Mouse (Mus musculus): ENCODE measurements at regions not wholly inside any gene's neighbourhood (a gene's known extent, or its start where the extent isn't known, plus 50 kb on each side); places are given as distances from the start of the nearest gene placed in this dataset.
A peak's percentile ranks its signal among the peaks of the same experiment; 100 is the strongest.
"Not testable (repeated sequence)": the region's sequence is repeated elsewhere in the genome, so short reads cannot be mapped to it uniquely, and the experiment has no call there.

DNA sequence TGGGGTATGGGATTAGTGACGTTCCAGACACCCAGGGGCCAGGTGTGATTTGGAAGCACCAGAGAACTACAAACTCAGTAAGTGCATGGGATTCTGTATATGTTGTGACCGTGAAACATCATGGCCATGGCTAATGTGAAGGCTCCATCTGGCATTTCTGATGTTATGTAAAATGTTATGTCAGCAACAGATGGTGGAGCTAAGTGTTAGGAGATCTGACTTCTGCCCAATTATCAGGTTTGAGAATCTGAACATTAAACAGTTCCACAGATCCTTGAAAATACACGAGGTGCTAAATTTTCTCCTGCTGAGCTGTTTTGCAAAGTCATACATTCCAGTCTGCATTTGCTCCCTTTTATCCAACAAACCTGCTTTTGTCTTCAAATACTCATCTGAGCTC is 223.6 kb upstream of the Egfl6 start:
- DNase-seq: no peak

DNA sequence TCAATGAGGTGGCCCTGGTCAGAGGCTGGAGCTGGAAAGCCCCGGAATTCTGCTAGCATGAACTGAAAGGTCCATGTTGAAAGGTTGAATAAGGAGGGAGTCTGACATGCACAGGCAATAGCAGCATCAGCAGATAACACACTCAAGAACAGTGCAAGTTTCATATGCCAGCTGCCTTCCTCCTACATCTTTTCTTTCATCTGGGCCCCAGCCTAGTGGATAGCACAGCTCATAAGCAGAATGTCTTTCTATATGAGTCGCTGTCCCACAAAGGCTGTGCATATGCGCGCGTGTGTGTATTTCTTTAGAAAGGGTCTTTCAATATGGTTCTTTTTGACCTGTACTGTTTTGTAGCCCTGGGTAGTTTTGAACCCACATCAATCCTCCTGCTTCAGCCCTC is 222.7 kb upstream of the Egfl6 start:
- no peak for DNase-seq

DNA sequence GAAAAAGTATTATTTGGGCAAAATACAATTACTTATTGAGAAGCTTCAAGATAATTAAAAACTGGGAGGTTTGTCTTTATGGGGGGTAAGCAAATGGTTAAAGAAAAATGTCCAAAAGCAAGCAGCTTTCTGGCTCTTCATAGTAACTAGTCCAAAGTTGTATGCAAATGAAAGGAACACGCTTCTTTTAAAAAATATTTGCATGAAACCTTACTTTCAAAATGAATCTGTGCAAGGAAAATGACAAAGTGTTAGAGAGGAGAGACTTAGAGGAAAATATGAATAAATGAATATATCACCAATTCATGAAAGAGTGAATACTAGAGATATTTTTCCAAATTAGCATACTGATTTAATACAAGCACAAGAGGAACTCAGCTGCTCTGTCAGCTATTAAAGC is 220.4 kb upstream of the Egfl6 start:
- no peak for DNase-seq

DNA sequence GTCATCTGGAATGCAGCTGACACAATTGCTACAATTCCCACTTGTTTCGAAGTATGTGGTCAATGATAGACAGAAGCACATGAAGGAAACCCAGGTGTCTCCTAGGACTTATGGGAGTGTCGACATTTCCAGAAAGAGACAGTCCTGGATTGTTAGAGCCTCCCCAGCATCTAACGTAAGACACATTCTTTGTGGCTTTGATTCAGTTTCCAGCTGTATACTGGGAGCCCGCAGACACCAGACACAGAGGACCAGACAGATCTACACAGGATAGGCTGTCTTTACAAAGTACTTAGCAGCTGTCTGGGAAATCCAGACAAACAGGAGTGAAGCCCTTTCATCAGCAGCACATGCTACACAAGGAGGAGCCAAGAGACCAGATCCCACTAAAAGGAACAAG is 220.0 kb upstream of the Egfl6 start:
- DNase-seq: peak; percentile 7

DNA sequence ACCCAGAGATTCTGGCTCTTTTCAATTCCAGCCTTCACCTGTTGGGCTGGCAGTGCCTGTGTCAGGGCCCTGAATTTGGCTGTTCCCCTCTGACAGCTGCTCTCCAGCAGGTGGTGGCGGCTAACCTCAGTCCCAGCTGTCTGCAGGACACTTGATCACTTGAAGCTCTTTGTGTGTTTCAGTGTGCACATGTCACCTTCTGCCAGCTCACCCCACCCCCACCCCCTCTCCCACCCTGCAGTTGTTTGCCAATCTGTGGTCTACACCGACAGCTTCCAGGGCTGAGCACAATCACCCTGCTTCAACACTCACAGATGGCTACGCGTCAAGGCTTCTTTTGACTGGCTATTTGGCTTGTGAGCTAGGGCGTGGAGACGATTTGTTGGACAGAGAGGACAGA is 217.7 kb upstream of the Egfl6 start:
- peak; percentile 81 for DNase-seq

DNA sequence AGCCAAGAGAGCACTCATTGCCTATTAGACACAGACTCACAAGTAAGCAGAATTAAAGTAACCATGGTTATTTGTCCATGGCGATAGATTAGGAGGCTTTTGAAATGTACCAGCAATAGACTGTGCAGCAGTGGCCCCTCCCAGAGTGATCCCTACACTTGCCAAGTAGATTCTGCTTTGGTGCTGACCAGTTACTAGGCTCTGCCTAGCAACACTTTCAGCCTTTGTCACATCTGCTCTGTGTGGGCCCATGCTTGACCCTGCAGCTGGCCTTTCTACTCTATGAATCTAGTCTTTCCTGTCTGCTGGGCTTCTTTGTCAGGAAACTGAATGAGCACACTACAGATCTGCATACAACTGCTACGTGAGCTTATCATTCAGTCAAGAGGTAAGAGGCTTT is 215.5 kb upstream of the Egfl6 start:
- no peak for DNase-seq

DNA sequence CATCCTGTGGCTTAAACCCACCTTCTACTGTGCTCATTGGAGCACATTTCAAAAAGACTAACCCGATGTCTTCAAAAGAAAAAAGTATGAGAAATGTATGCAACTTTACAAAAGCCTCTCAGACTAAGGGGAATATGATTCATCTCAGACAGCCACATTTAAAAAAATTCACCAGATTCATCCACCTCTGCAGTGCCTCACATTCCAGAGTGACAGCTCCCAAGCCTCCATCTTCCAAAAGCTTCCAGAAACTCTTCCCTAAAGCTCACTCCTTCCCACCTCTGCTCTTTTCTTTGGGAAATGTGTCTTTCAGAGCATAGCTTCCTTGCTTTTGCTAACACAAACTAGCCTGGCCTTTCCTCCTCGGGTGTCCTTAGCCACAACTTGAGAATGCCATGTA is 210.1 kb upstream of the Egfl6 start:
- DNase-seq: no peak

DNA sequence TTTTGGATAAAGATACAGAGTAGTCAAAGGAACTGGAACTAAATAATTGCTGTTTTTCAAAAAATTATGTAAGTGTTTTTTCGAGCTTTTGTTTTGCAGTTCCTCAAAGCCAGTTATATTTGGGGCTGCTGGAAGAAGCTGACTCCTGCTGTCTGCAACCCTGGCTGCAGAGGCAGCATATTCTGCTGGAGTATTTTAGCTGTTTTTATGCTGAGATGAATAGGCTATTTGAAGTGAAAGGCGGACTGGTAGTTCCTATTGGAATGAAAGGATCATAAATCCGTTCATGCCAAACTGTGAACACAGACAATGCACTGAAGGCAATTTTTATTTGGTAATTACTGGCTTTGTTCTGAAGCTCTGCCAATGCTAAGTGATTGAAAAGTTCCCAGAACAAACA is 203.5 kb upstream of the Egfl6 start:
- peak; percentile 19 for DNase-seq

DNA sequence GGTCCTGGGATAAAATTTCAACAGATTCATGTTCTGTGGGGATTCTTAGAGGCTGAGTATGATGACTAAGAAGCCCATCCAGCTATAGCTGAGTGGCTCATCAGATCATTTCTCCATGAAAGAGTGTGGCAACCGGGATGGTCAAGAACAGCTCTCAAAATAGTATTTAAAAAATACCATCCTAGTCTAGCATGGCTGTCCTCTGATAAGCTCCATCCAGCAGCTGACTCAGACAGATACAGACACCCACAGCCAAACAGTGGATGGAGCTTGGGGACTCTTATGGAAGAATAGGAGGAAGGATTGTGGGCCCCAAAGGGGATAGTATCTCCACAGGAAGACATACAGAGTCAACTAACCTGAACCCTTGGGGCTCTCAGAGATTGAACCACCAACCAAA is 201.6 kb upstream of the Egfl6 start:
- not testable (repeated sequence) for DNase-seq

DNA sequence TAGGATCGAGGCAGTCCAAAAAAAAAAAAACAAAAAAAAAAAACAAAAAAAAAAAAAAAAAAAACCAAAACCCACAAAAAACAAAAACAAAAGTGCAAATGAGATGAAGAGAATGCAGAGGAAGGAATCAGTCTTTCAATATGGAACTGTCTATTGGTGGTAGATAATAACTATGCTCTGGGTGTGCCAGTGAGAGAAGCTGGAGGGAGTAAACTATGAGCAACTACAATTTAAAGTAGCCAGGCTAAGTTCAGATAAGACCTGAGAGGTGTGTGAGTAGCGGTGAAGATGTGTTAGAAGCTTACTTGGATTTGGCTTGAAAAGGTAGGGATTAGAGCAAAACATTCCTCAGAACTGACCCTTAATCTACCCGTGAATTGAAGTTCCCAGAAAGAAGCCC is 200.1 kb upstream of the Egfl6 start:
- DNase-seq: no peak

DNA sequence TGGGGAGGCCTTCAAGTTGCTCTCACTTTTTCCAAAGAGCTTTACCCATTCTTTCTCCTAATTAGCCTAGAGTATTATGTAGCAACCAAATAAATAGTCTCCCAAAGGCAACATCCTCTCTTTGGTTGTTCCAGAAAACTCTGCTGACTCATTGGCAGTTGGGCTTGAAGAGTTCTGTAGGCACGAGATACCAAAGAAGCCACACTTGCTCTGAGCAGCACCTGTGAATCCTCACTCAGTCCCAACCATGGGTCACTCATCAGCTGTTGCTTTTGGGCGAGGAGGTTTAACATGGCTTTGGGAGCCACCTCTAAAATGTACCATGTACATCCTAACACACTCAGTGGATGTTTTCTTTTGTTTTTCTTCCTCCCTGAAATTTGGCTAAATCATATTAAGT is 197.9 kb upstream of the Egfl6 start:
- DNase-seq: no peak

DNA sequence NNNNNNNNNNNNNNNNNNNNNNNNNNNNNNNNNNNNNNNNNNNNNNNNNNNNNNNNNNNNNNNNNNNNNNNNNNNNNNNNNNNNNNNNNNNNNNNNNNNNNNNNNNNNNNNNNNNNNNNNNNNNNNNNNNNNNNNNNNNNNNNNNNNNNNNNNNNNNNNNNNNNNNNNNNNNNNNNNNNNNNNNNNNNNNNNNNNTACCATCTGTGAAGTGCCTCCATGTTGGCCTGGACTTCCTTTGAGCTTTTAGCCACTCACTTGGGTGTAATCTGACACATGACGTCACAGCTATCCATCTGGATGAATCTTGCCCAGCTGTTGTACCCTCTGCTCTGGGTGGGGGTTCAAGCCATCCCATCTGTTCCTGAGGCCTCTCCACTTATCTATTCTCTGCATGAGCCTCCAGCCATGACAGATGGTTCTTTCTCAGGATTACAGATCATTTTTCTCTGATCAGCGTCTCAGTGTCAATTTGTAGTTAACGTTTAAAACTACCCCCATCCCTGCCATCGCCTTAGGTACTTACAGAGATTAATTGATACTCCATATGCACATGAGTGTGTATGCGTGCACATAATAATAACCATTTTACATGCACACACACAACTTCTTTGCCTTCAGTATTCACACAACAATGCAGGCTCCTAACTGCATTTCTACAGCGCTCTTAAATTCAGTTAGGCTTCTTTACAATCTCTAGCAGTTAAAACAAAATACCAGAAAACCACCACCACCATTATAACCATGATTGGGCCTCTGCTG is 194.0 kb upstream of the Egfl6 start:
- peak; percentile 87 for DNase-seq

DNA sequence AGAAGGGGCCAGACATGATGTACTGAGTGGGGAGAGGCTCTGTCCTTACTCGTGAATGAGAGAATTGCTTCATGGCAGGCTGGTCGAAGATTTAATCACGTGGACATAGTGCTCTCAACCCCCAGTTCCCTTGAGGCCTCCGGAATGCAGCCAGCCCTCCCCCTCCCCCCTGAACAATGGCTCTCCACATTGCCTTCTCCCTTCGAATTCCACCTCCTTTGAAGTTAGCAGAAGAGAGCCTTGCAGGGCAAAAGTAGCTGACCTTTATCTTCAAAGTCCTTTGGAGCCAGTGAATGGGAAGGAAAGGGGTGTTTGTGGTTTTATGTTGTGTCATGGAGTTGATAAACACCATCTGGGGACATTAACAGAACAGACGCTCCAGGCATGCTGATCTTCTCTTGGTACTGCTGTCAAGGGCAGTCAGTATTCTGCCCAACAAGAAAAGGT is 187.9 kb upstream of the Egfl6 start:
- peak; percentile 46 for DNase-seq

DNA sequence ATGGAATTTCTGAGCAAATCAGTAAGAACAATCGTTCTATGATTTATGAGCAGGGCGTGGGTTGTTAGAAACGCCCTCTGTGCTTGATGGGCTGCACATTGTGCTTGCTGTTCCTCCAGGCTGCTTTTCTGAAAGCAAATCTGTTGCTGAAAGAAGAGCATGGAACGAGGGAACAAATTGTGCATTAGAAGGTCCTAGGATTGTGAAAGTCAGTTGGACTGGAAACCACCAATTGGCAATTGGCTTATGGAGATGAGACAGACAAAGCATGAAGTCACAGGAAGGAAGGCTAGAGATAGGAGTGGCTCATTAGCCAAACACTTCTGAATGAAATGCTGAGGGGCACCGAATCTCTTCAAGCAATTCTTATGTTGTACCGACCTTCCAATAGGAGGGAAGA is 181.5 kb upstream of the Egfl6 start:
- DNase-seq: no peak

DNA sequence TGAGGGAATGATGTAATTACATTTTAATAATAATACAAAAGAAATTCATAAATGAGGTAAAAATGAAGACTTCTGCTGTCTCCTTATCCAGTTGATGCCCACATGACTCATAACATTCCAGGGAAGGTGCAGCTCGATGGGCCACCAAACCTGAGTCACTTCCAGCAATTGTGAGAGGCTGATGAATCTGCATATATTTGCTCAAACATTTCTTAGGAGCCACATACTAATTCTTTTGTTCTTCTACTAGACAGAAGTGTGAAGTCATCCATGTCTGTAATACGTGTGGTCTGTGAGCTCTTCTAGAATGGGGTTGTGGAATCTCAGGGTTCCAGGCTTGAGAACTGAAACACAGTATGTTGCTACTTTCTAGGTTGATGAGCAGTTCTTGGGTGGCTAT is 180.1 kb upstream of the Egfl6 start:
- DNase-seq: no peak

DNA sequence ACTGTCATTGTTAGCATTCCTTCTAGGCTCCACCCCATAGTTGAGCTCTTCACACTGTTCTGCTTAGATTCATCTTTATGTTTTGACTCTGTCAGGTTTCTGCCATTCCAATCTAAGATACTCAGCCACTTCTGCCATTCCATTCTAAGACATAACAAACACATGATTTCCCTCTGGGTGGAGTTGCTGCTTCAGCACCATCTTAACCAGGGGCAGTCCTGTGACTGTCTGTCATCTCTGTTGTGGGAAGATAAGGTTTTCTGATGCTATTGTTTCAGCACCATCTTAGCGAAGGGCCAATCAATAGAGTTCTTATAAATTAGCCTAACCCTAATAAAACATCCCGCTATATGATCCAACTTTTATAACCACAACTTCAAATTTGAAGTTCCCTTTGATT is 176.6 kb upstream of the Egfl6 start:
- no peak for DNase-seq

DNA sequence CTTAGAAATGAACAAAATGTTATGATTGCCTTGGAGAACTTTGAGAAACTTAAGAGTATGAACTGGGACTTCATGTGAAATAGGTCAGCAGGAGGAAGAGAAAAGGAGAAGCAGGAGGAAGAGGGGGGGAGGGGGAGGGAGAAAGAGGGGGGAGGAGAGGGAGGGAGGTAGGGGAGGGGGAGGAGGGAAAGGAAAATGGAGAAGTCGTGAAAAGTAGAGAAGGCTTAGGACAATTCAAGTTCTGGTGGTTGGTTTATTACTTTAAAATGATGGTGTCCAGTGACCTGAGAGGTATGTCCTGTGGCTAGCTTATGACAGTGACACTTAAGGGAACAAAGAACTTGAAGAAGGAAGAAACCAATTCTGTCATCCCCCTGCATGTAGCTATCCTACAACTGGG is 171.6 kb upstream of the Egfl6 start:
- DNase-seq: no peak

DNA sequence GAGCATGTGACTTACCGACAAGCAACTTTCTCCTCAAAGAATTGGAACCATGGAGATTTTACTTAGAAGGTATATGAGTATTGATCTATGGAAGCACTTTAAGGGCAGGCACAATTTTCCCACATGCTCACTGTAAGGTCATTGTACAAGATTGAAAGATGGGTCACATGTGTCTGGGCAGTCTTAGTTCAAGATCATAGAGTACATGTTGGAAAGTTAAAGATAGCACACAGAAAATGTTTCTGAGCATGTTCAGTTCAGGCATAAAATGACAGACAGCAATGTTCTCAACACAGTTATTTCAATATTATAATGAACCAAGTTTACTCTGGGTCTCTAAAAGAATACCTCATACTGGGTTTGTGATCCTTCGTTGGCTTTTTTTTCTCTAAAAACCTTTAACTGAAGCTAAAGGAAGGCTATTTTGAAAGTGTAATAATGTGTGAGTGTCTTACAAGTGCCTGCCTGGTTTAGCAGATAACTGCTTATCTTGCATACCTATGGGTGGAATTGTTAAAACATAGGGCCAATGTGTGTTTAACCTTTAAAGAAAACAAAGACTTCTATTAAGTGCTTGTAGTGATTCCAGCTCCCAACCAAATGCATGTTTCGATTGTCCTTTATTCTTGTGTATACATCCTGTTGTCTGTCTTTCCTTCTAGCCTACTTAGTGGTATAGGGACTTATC is 169.6 kb upstream of the Egfl6 start:
- DNase-seq: no peak

DNA sequence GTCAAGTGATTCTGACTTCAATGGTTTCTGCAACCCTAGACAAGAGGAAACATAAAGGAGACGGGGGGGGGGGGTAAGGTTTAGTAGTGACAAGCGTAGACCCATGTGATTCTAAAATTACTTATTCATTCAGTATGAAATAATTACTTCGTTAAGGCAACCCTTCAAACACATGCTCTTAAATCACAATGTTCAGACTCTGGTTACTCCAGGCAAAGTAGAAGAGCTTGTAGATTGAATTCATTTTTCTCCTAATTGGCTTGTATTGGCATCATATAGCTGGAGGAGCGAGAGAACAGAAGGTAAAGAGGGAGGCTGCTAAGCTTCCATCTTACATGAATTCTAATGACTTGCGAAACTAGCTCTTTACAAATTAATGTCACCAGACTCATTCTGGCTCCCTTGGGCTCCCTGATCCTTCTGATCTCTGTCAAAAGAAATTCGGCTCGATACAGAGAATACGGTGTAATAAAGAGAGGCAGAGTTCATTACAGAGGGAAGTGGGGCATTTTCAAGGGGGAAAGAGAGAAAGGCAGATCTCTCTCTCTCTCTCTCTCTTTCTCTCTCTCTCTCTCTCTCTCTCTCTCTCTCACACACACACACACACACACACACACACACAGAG is 163.6 kb upstream of the Egfl6 start:
- peak; percentile 39 for DNase-seq

DNA sequence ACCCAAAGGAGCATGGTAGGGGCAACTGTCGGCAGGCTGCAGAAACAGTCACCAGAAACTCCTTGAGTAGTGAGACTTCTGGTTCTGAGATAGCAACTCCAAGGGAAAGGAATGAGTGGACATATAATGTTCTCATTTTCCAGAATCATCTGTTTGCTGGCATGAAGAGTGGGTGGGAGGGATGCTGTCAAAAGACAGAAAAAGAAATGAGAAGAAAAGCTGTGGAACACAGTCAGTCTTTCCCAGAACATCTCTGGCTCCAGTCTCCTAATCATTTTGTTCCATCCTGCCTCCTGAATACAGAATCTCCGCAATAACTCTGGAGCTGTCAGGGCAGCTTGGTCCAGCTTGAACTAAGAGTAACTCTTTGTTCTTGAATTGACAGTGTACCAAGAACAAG is 145.8 kb upstream of the Egfl6 start:
- DNase-seq: no peak

DNA sequence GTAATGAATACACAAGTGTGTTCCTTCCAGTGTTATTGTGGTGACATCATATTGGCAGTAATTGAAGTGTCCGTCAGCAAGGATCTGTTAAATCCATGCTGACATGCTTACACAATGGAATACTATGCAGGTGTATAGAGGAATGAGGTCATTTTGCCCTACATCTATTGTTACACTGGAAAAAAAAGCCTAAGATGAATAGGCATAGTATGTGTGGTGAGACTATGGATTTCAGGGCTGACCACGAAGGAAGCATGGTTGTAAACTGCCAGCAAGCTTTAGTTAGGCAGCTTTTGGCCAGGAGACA is 143.1 kb upstream of the Egfl6 start:
- DNase-seq: no peak

DNA sequence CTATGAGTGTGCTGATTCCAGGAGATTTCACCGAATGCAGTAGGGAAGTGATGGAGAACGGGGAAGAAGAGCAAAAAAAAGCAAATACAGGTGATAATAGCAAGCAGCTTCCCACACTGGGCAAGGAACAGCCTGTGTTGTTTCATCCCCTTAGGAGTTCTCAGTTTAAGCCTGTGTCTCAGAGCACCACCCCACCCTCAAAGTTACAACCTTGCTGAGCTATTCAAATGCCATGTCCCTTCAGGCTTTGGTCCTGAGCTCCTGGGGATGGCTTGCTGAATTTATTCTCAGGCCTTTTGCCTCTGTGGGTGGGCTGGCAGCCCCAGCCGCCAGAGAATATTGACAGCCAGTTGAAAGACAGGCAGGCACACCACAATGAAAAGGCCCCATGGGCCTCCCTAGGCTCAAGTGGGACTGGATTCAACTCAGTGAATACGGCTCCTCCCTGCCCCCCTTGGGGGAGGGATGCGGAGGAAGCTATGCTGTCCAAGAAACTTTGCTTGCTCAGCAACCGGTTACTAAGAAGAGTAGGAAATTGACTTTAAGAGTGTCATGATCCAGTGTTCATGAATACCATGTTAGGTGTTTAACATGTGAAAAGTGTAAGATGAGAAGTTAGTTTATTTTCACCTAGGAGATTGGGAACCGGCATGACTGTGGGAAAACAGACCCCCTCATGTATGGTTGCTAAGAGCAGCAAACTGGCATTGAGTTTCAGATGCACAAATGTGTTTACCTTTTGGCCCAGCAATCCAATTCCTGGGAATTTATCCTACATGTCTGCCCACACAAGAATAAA is 142.5 kb upstream of the Egfl6 start:
- peak; percentile 19 for DNase-seq

DNA sequence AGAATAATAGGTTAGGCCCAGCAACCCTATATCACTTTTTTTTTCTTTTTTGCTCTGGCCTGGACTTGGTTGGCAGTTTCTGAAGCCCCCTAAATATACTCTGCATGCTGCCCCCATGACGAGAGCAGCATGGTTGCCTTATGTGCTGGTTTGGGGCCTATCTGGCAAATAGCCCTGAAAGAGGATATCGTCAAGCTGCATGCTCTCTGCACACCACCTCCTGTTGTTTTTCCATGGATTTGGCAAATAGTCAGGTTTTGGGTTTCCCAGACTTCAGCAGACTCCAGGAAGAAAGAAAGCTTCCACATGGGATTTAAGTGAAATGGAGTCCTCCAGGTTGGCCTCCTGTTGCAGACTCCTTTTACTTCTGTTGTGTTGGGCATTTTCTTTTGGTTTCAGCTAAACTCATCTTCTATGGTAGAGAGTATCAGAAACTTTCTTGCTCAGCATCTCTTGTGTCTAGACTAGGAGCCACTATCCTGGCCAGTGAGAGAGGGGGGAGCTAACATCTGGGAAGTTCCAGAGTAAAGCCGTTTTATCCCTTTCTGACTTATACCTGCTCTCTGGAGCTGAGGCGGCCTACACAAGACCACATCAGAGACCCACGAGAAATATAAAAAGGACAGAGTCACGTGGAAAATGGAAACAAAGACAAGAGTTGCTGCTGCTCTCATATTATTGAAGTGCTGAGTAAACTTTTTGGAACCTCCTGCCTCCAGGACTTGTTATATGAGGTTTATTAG is 140.4 kb upstream of the Egfl6 start:
- no peak for DNase-seq
